9 mouse cellular contexts compared by ENCODE assay signal in genomic region chr2:19448042-19448700, GRCm38 (mm10). TPM values are rescaled to one million over a fixed set of nuclear protein-coding genes. Genes with fewer than 3 reads are reported as not detected.
DNase-seq lines count a peak whose midpoint lies in the region; ATAC-seq and TF ChIP-seq lines count a peak whose summit lies in the region.
"Had no signal": no experiment of that assay in that cellular context is flagged by ENCODE, and none has a peak within 500 bp of the region (broad histone marks: within the 10 kb centered on the region; RNA-seq: fewer than 3 reads in every experiment).

No protein-coding gene starts in this region.

- H3K36me3 ChIP-seq in lung, embryonic 14.5 days (ENCODE audit: insufficient read depth) = no peaks in the 10 kb centered on the region
- H3K36me3 ChIP-seq in hindbrain, embryonic 12.5 days = no peaks in the 10 kb centered on the region
- H3K36me3 ChIP-seq in neural tube, embryonic 12.5 days = no peaks in the 10 kb centered on the region
- H3K36me3 ChIP-seq: liver, embryonic 15.5 days had no signal

- H3K4me1 ChIP-seq in lung, embryonic 14.5 days (ENCODE audit: insufficient read depth) = 0 out of 2 replicates have a peak, but pooled peaks cover 4% of the 10 kb centered on the region
- peaks cover 31% of the 10 kb centered on the region for H3K4me1 ChIP-seq in hindbrain, embryonic 12.5 days
- H3K4me1 ChIP-seq in neural tube, embryonic 12.5 days = peaks cover 41% of the 10 kb centered on the region
- H3K4me1 ChIP-seq: liver, embryonic 15.5 days had no signal

- peak; percentile 30 for DNase-seq in adrenal gland, adult 2 months
- DNase-seq in adrenal gland, adult 8-10 months = no peak
- peak; percentile 51 for DNase-seq in lung, embryonic 14.5 days
- DNase-seq in lung, postnatal 4 days = no peak
- DNase-seq in urinary bladder, postnatal 36 days (ENCODE audit: low spot score in 2 of 2) = no peak
- DNase-seq in left cerebral cortex, adult 9 months (ENCODE audit: low spot score in 2 of 2) = no peak

- no peaks in the 10 kb centered on the region for H3K9me3 ChIP-seq in lung, embryonic 14.5 days (ENCODE audit: low read depth, low read length)
- no peaks in the 10 kb centered on the region for H3K9me3 ChIP-seq in hindbrain, embryonic 12.5 days (replicated peaks)
- H3K9me3 ChIP-seq in neural tube, embryonic 12.5 days = no peaks in the 10 kb centered on the region
- H3K9me3 ChIP-seq: liver, embryonic 15.5 days had no signal

- peak overlapping the region; percentile 40; the same call in 1 of the 2 replicates for H3K4me2 ChIP-seq in lung, embryonic 14.5 days
- H3K4me2 ChIP-seq in hindbrain, embryonic 12.5 days (replicated peaks) = peak overlapping the region; percentile 43
- peak overlapping the region; percentile 55 for H3K4me2 ChIP-seq in neural tube, embryonic 12.5 days (replicated peaks)
- H3K4me2 ChIP-seq: liver, embryonic 15.5 days had no signal

- H3K27ac ChIP-seq in lung, embryonic 14.5 days (ENCODE audit: low read depth) = no peak overlapping the region
- H3K27ac ChIP-seq in hindbrain, embryonic 12.5 days = no peak overlapping the region
- no peak overlapping the region for H3K27ac ChIP-seq in neural tube, embryonic 12.5 days
- H3K27ac ChIP-seq: liver, embryonic 15.5 days had no signal

- peaks cover 97% of the 10 kb centered on the region for H3K27me3 ChIP-seq in lung, embryonic 14.5 days (ENCODE audit: insufficient read depth, low read length)
- peaks cover 96% of the 10 kb centered on the region for H3K27me3 ChIP-seq in hindbrain, embryonic 12.5 days
- H3K27me3 ChIP-seq in neural tube, embryonic 12.5 days (replicated peaks) = peaks cover 95% of the 10 kb centered on the region

- H3K9ac ChIP-seq in lung, embryonic 14.5 days = no peak overlapping the region
- H3K9ac ChIP-seq in hindbrain, embryonic 12.5 days = no peak overlapping the region
- no peak overlapping the region for H3K9ac ChIP-seq in neural tube, embryonic 12.5 days
- H3K9ac ChIP-seq: liver, embryonic 15.5 days had no signal

- H3K4me3 ChIP-seq in lung, embryonic 14.5 days (ENCODE audit: low read depth, low read length) = peak overlapping the region; percentile 18; the same call in 1 of the 2 replicates
- H3K4me3 ChIP-seq in hindbrain, embryonic 12.5 days = peak overlapping the region; percentile 16
- H3K4me3 ChIP-seq in neural tube, embryonic 12.5 days = peak overlapping the region; percentile 11; the same call in 1 of the 2 replicates
- H3K4me3 ChIP-seq: liver, embryonic 15.5 days had no signal

- peak; percentile 26; the same call in 1 of the 2 replicates for ATAC-seq in lung, embryonic 14.5 days (ENCODE audit: insufficient read depth)
- peak; percentile 27; the same call in 1 of the 2 replicates for ATAC-seq in hindbrain, embryonic 12.5 days (ENCODE audit: low FRiP score)
- peak; percentile 18; the same call in 1 of the 2 replicates for ATAC-seq in neural tube, embryonic 12.5 days (ENCODE audit: low FRiP score, low read depth)

- 1% methylated on average over 31 of the region's 31 CpGs for WGBS in lung, embryonic 14.5 days
- 1% methylated on average over 31 of the region's 31 CpGs for WGBS in hindbrain, embryonic 12.5 days
- WGBS in neural tube, embryonic 12.5 days = under 1% methylated on average over 31 of the region's 31 CpGs

- TF ChIP-seq CTCF in lung, embryonic 14.5 days (IDR thresholded peaks at IDR 0.05; ENCODE audit: low read depth) = peak; percentile 49

RNA-seq across cellular contexts. Expression of gene Ptf1a, which starts 2.7 kb away (rescaled TPM):
- not detected for total RNA-seq in adrenal gland, adult 2 months (2021)
- not detected in 2 replicates for polyA plus RNA-seq in adrenal gland, adult 2 months (2012; rRNA removed)
- not detected for total RNA-seq in adrenal gland, adult 8-10 months (2022)
- polyA plus RNA-seq in lung, embryonic 14.5 days (2014; fragmentation: Nextera tagmentation; extraction: Ambion mirVana) = not detected in 2 replicates
- polyA plus RNA-seq in hindbrain, embryonic 12.5 days (2016; fragmentation: Nextera tagmentation; extraction: Ambion mirVana) = 6.3 and 7.1 TPM in 2 replicates
- 7.7 and 10.0 TPM in 2 replicates for polyA plus RNA-seq in neural tube, embryonic 12.5 days (2016; fragmentation: Nextera tagmentation; extraction: Ambion mirVana)
- polyA plus RNA-seq: liver, embryonic 15.5 days had no signal

Comparison
In these comparisons a context has a peak if more than half of its experiments do, and no peak if none do; other contexts are left out.
1. DNase-seq: peak in adrenal gland, adult 2 months (single experiment) and lung, embryonic 14.5 days (single experiment); none in adrenal gland, adult 8-10 months (single experiment), lung, postnatal 4 days (0 of 2), urinary bladder, postnatal 36 days (0 of 2) and left cerebral cortex, adult 9 months (0 of 2).
2. Peak in every context shown above with its lines, with median percentiles within 50 percentile points of each other: ATAC-seq, H3K4me2 ChIP-seq and H3K4me3 ChIP-seq.